ENCODE assay signal across 8 mouse cellular contexts in the genomic region with DNA sequence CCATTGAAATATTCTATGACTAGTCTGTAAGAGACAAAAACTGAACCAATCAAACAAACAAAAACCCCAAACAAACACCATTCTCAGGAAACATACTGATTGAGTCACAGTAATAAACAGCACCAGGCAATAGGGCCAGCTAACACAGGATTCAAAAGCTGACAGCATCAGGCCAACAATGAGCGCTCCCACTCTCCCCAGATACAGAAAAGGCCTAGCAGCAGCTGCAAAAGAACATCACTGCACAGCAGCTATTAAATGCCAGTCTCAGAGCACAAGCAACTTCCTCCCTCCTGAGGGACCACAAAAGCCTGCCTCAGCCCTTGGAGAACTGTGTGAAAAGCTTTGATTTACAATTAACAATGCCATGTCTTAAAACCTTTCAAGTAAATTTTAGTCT.
DNase-seq lines count a peak whose midpoint lies in the region; ATAC-seq lines count a peak whose summit lies in the region.

No protein-coding gene starts in this region.

- no peak for ATAC-seq in embryonic facial prominence, embryonic 13.5 days (ENCODE audit: insufficient number of reproducible peaks, insufficient read depth, low FRiP score, low TSS enrichment, low read depth)
- peak; percentile 66 for ATAC-seq in hindbrain, embryonic 11.5 days (ENCODE audit: low FRiP score)
- peak; percentile 63 for ATAC-seq in midbrain, embryonic 11.5 days (ENCODE audit: low FRiP score)

- peak overlapping the region; percentile 77 for H3K27ac ChIP-seq in embryonic facial prominence, embryonic 13.5 days
- H3K27ac ChIP-seq in hindbrain, embryonic 11.5 days (ENCODE audit: low read depth, low read length), result peak overlapping the region; percentile 78
- H3K27ac ChIP-seq in midbrain, embryonic 11.5 days (ENCODE audit: low read depth, low read length), result peak overlapping the region; percentile 42

- no peaks in the 10 kb centered on the region for H3K9me3 ChIP-seq in embryonic facial prominence, embryonic 13.5 days
- H3K9me3 ChIP-seq in hindbrain, embryonic 11.5 days (ENCODE audit: control insufficient read depth, low read length), result no peaks in the 10 kb centered on the region
- no peaks in the 10 kb centered on the region for H3K9me3 ChIP-seq in midbrain, embryonic 11.5 days (ENCODE audit: control insufficient read depth, low read length)

- intact Hi-C loops in left cerebral cortex, postnatal 36 days (cut with DNase I), result no loop called here

- peak; percentile 27 for DNase-seq in left cerebral cortex, adult 11 months (ENCODE audit: low spot score)
- DNase-seq in left cerebral cortex, postnatal 36 days (ENCODE audit: low spot score in 2 of 2), result no peak
- DNase-seq in hindbrain, embryonic 11.5 days (ENCODE audit: low spot score), result peak; percentile 61
- peak; percentile 92 for DNase-seq in midbrain, embryonic 11.5 days (ENCODE audit: low spot score, missing footprints)
- no peak for DNase-seq in cerebellum, adult 11-12 months
- no peak for DNase-seq in lung, postnatal 14 days
- no peak for DNase-seq in thymus, postnatal 25 days

- H3K4me1 ChIP-seq in embryonic facial prominence, embryonic 13.5 days, result peaks cover 37% of the 10 kb centered on the region
- peaks cover 5% of the 10 kb centered on the region for H3K4me1 ChIP-seq in hindbrain, embryonic 11.5 days (replicated peaks; ENCODE audit: control insufficient read depth, insufficient read depth, low read length)
- H3K4me1 ChIP-seq in midbrain, embryonic 11.5 days (ENCODE audit: control insufficient read depth, insufficient read depth, low read length), result peaks cover 20% of the 10 kb centered on the region; the same call in 1 of the 2 replicates

- H3K36me3 ChIP-seq in embryonic facial prominence, embryonic 13.5 days, result no peaks in the 10 kb centered on the region
- H3K36me3 ChIP-seq in hindbrain, embryonic 11.5 days (ENCODE audit: control insufficient read depth, insufficient read depth, low read length), result no peaks in the 10 kb centered on the region
- no peaks in the 10 kb centered on the region for H3K36me3 ChIP-seq in midbrain, embryonic 11.5 days (ENCODE audit: control insufficient read depth, insufficient read depth, low read length)

- H3K27me3 ChIP-seq in embryonic facial prominence, embryonic 13.5 days, result no peaks in the 10 kb centered on the region
- H3K27me3 ChIP-seq in hindbrain, embryonic 11.5 days (ENCODE audit: control insufficient read depth, insufficient read depth, low read length), result no peaks in the 10 kb centered on the region
- H3K27me3 ChIP-seq in midbrain, embryonic 11.5 days (ENCODE audit: control insufficient read depth, insufficient read depth, low read length), result no peaks in the 10 kb centered on the region

- H3K9ac ChIP-seq in embryonic facial prominence, embryonic 13.5 days, result no peak overlapping the region
- H3K9ac ChIP-seq in hindbrain, embryonic 11.5 days (ENCODE audit: low read depth, low read length), result no peak overlapping the region
- H3K9ac ChIP-seq in midbrain, embryonic 11.5 days (ENCODE audit: low read length), result no peak overlapping the region

- H3K4me3 ChIP-seq in embryonic facial prominence, embryonic 13.5 days, result no peak overlapping the region
- H3K4me3 ChIP-seq in hindbrain, embryonic 11.5 days (ENCODE audit: low read depth, low read length), result no peak overlapping the region
- no peak overlapping the region for H3K4me3 ChIP-seq in midbrain, embryonic 11.5 days (ENCODE audit: low read depth, low read length)

- no peak overlapping the region for H3K4me2 ChIP-seq in embryonic facial prominence, embryonic 13.5 days
- no peak overlapping the region for H3K4me2 ChIP-seq in hindbrain, embryonic 11.5 days (replicated peaks; ENCODE audit: low read depth, low read length)
- no peak overlapping the region for H3K4me2 ChIP-seq in midbrain, embryonic 11.5 days

- WGBS in embryonic facial prominence, embryonic 13.5 days, result 23% methylated on average over 1 of the region's 1 CpGs
- 5% methylated on average over 1 of the region's 1 CpGs for WGBS in hindbrain, embryonic 11.5 days
- 7% methylated on average over 1 of the region's 1 CpGs for WGBS in midbrain, embryonic 11.5 days

Comparison
In these comparisons a context has a peak if more than half of its experiments do, and no peak if none do; other contexts are left out.
1. DNase-seq: peak in left cerebral cortex, adult 11 months (single experiment), hindbrain, embryonic 11.5 days (single experiment) and midbrain, embryonic 11.5 days (single experiment); none in left cerebral cortex, postnatal 36 days (0 of 2), cerebellum, adult 11-12 months (single experiment), lung, postnatal 14 days (single experiment) and thymus, postnatal 25 days (single experiment).
2. Peak in every context shown above with its lines, with median percentiles within 50 percentile points of each other: H3K27ac ChIP-seq.